Mouse (Mus musculus) ovary, adult 10 weeks (tissue): ENCODE data around the gene Psg27. TPM values are rescaled to one million over a fixed set of nuclear protein-coding genes. Genes with fewer than 3 reads are reported as not detected.

Source experiments
- polyA plus RNA-seq: library from polyadenylated mRNA; stranded (reverse); fragments of 350-450 nt; fragmentation: Illumina TruSeq; extraction: RNeasy Lipid Tissue Mini Kit (QIAGEN cat#74804); gene quantifications from one replicate; pipeline ENCODE4 v1.2.3, GENCODE M21; 2014

Gene Psg27
- not detected for polyA plus RNA-seq

GRCm38 (mm10) chr7:18567205-18567604 lies at the start of gene Psg27:
TSS of gene Psg27 (minus strand) at chr7:18567305.

GRCm38 (mm10) chr7:18616401-18616800 lies 49.3 kb upstream of the Psg27 start, which contains the start of gene Psg23:
TSS of gene Psg23 (minus strand) at chr7:18616501.

GRCm38 (mm10) chr7:18532169-18532568 lies 34.9 kb downstream of the Psg27 start, which contains the start of gene Psg25:
TSS of gene Psg25 (minus strand) at chr7:18532269.

Other genes with a start within 250 kb of the Psg27 start
- not detected for gene Psg18, start 212.3 kb downstream of the Psg27 start, polyA plus RNA-seq
- not detected for gene Psg28, start 135.3 kb downstream of the Psg27 start, polyA plus RNA-seq
- gene Psg26, start 83.1 kb downstream of the Psg27 start, polyA plus RNA-seq: not detected
- not detected for gene Psg25, start 35.0 kb downstream of the Psg27 start, polyA plus RNA-seq
- not detected for gene Psg23, start 49.2 kb upstream of the Psg27 start, polyA plus RNA-seq
- not detected for gene Psg21, start 89.4 kb upstream of the Psg27 start, polyA plus RNA-seq
- not detected for gene Psg20, start 118.9 kb upstream of the Psg27 start, polyA plus RNA-seq
- gene Psg22, start 150.8 kb upstream of the Psg27 start, polyA plus RNA-seq: not detected
- not detected for gene Psg19, start 231.2 kb upstream of the Psg27 start, polyA plus RNA-seq